Mouse (Mus musculus) CH12.LX (cell line): Measurements from ENCODE around the gene Lman2. TPM values are rescaled to one million over a fixed set of nuclear protein-coding genes. Genes with fewer than 3 reads are reported as not detected.

Experiments used
- DNase-seq: peaks from one replicate; pipeline ENCODE4 v3.0.0-alpha.2; 2013; ENCODE audit errors: extremely low read depth
- H3K27ac ChIP-seq: 2 replicates; pipeline ENCODE4 v1.5.1; 2012; ENCODE audit warnings: low read depth, mild to moderate bottlenecking, control low read depth, moderate library complexity; ENCODE audit not compliant: insufficient read depth
- H3K27me3 ChIP-seq: replicated peaks from 2 replicates; pipeline ENCODE3; 2012; ENCODE audit warnings: inconsistent platforms
- H3K36me3 ChIP-seq, 2 experiments: replicated peaks in 1 of 2; 2 replicates each; pipeline versions ENCODE3 to v1.6.1; 2012; ENCODE audit warnings: inconsistent platforms in 1 of 2, low read length in 1 of 2, mild to moderate bottlenecking in 1 of 2, mixed read lengths in 1 of 2, moderate library complexity in 1 of 2; ENCODE audit not compliant: control insufficient read depth in 1 of 2, insufficient read depth in 1 of 2
- H3K4me1 ChIP-seq, 2 experiments: 2 replicates each; pipeline ENCODE4 v1.6.1; 2012; ENCODE audit warnings: inconsistent platforms in 1 of 2, moderate library complexity in 1 of 2; ENCODE audit not compliant: insufficient read depth in 2 of 2, control insufficient read depth in 1 of 2
- H3K4me2 ChIP-seq: 2 replicates; pipeline ENCODE4 v1.6.1; 2012; ENCODE audit warnings: low read depth, mild to moderate bottlenecking, control low read depth; ENCODE audit not compliant: poor library complexity, insufficient read depth, severe bottlenecking
- H3K4me3 ChIP-seq, 3 experiments: fragments of 150-350 bp in 1 of 3; sonication (generic) in 1 of 3; replicated peaks in 1 of 3; 2 replicates each; pipeline versions ENCODE3 to v1.5.1; 2011 to 2012; ENCODE audit warnings: low read depth in 2 of 3, low read length in 2 of 3, mild to moderate bottlenecking in 2 of 3, moderate library complexity in 2 of 3, control low read depth in 1 of 3, improper control_type of control experiment in 1 of 3, inconsistent platforms in 1 of 3, mixed read lengths in 1 of 3; ENCODE audit not compliant: poor library complexity in 1 of 3
- H3K79me2 ChIP-seq: replicated peaks from 2 replicates; pipeline ENCODE4 v1.6.1; 2012; ENCODE audit warnings: mild to moderate bottlenecking, moderate library complexity; ENCODE audit not compliant: control insufficient read depth, poor library complexity, insufficient read depth, severe bottlenecking; ENCODE audit errors: extremely low read depth
- H3K9ac ChIP-seq: 2 replicates; pipeline ENCODE4 v1.6.1; 2012; ENCODE audit warnings: low read depth, mild to moderate bottlenecking, control low read depth, moderate library complexity; ENCODE audit not compliant: insufficient read depth
- H3K9me3 ChIP-seq: replicated peaks from 2 replicates; pipeline ENCODE3; 2012; ENCODE audit warnings: low read length, inconsistent platforms, mixed read lengths
- BHLHE40 ChIP-seq: IDR thresholded peaks from 2 replicates; pipeline ENCODE4 v1.6.1; 2011; ENCODE audit warnings: mild to moderate bottlenecking, low read depth, low read length, improper control_type of control experiment
- CTCF ChIP-seq, 2 experiments: IDR thresholded peaks in 1 of 2; conservative IDR thresholded peaks in 1 of 2; 2 replicates each; pipeline ENCODE4 v1.5.1; 2011 to 2012; ENCODE audit warnings: low read depth in 2 of 2, low read length in 2 of 2, improper control_type of control experiment in 1 of 2, inconsistent platforms in 1 of 2, mild to moderate bottlenecking in 1 of 2, moderate library complexity in 1 of 2
- E2F4 ChIP-seq: IDR thresholded peaks from 2 replicates; pipeline ENCODE4 v1.6.1; 2011; ENCODE audit warnings: low read depth, low read length, improper control_type of control experiment; ENCODE audit not compliant: insufficient replicate concordance
- ETS1 ChIP-seq: conservative IDR thresholded peaks from 2 replicates; pipeline ENCODE4 v1.6.1; 2012; ENCODE audit warnings: low read depth, mild to moderate bottlenecking, inconsistent platforms, low read length, improper control_type of control experiment, moderate library complexity
- HCFC1 ChIP-seq: IDR thresholded peaks from 2 replicates; pipeline ENCODE4 v1.6.1; 2012; ENCODE audit warnings: low read depth, mild to moderate bottlenecking, inconsistent platforms, low read length, improper control_type of control experiment
- KAT2A ChIP-seq: IDR thresholded peaks from 2 replicates; pipeline ENCODE4 v1.6.1; 2012; ENCODE audit warnings: low read length, improper control_type of control experiment, inconsistent platforms; ENCODE audit not compliant: insufficient replicate concordance
- MAX ChIP-seq: IDR thresholded peaks from 2 replicates; pipeline ENCODE4 v1.6.1; 2011; ENCODE audit warnings: low read length, improper control_type of control experiment
- MEF2A ChIP-seq: IDR thresholded peaks from 2 replicates; pipeline ENCODE4 v1.6.1; 2014; ENCODE audit warnings: low read depth, mild to moderate bottlenecking, inconsistent platforms, low read length, improper control_type of control experiment, borderline replicate concordance
- MXI1 ChIP-seq: IDR thresholded peaks from 2 replicates; pipeline ENCODE4 v1.6.1; 2011; ENCODE audit warnings: mild to moderate bottlenecking, low read depth, low read length, improper control_type of control experiment
- MYC ChIP-seq: IDR thresholded peaks from 2 replicates; pipeline ENCODE4 v1.6.1; 2011; ENCODE audit warnings: low read depth, mild to moderate bottlenecking, improper control_type of control experiment, low read length
- RAD21 ChIP-seq: IDR thresholded peaks from 2 replicates; pipeline ENCODE4 v1.6.1; 2011; ENCODE audit warnings: low read depth, mild to moderate bottlenecking, low read length, improper control_type of control experiment, moderate library complexity
- SMC3 ChIP-seq: IDR thresholded peaks from 2 replicates; pipeline ENCODE4 v1.6.1; 2011; ENCODE audit warnings: low read depth, low read length, improper control_type of control experiment
- ZC3H11A ChIP-seq: IDR thresholded peaks from 2 replicates; pipeline ENCODE4 v1.6.1; 2012; ENCODE audit warnings: low read depth, mild to moderate bottlenecking, inconsistent platforms, low read length, improper control_type of control experiment
- ZNF384 ChIP-seq: IDR thresholded peaks from 2 replicates; pipeline ENCODE4 v1.6.1; 2012; ENCODE audit warnings: low read depth, low read length, improper control_type of control experiment, inconsistent platforms
- dilution Hi-C: fragments of 300-500 bp; cut with MboI; formaldehyde crosslinking; loops from 2 replicates; pipeline ENCODE4 v1.14.3; 2020; ENCODE audit warnings: low sequenced_read_pairs; ENCODE audit not compliant: extremely low pct_unique_long_range_greater_than_20kb, extremely low pct_ligation_motif_present
- in situ Hi-C: fragments of 300-500 bp; cut with MboI; formaldehyde crosslinking; loops from 3 replicates; pipeline ENCODE4 v1.14.3; 2019; ENCODE audit warnings: low sequenced_read_pairs, low pct_ligation_motif_present, low pct_unique_long_range_greater_than_20kb, mixed read lengths
- polyA plus RNA-seq: library from polyadenylated mRNA; unstranded; fragments of >175 nt; gene quantifications from 2 replicates; pipeline ENCODE4 v1.2.1, GENCODE M21; 2012; ENCODE audit warnings: low read depth; ENCODE audit not compliant: insufficient read length
- total RNA-seq, 2 experiments: library from RNA; depleted of rRNA; stranded (reverse); fragments of 300-350 nt in 1 of 2; fragments of >200 nt in 1 of 2; gene quantifications; 2 replicates each; pipeline ENCODE4 v1.2.3; 2012 to 2014

Lman2 gene
- total and polyA plus RNA-seq, 3 experiments = 94.6 to 174 (median 126) TPM

DNA sequence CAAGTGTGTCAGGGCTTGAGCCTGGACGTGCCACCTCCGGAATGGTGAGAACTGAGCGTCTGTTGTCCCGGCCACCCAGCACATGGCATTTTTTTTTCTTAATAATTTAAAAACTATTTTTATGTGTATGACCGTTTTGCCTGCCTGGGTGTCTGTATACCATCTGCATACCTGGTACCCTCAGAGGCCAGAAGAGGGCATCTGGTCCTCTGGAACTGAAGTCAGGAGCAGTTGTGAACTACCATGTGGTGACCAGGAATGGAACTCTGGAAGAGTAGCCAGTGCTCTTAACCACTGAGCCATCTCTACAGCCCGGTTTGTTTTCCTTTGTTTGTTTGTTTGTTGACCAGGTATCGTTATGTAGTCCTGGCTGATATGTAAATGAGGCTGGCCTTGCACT lies 5.8 kb upstream of the Lman2 start:
- DNase-seq = no peak
- dilution Hi-C loops (no loop called here), in situ Hi-C loops (no loop called here)
- H3K4me2 ChIP-seq = no peak overlapping the region
- no peak overlapping the region for H3K4me3 ChIP-seq
- H3K27ac ChIP-seq = no peak overlapping the region
- no peak overlapping the region for H3K9ac ChIP-seq
- H3K27me3 ChIP-seq = no peaks in the 10 kb centered on the region
- H3K4me1 ChIP-seq = peaks cover 22 to 49% of the 10 kb centered on the region in 2 experiments
- H3K79me2 ChIP-seq = no peaks in the 10 kb centered on the region
- H3K9me3 ChIP-seq = no peaks in the 10 kb centered on the region
- H3K36me3 ChIP-seq = no peaks in the 10 kb centered on the region
- TF ChIP-seq SMC3 (peak; percentile 36), MXI1 (no peak), CTCF (conservative IDR thresholded peaks at IDR 0.05 in 1 of 2, IDR thresholded peaks at IDR 0.05 in 1 of 2; ENCODE audit: low read depth in 2 of 2, low read length in 2 of 2) (peak in 1 of 2 experiments; percentile 59; a peak in 2 of 4 replicates), RAD21 (peak; percentile 42), MYC (0 out of 2 replicates have a peak, but pooled peaks have one; percentile 30)
- TF ChIP-seq, all 38 proteins: peak for 4

DNA sequence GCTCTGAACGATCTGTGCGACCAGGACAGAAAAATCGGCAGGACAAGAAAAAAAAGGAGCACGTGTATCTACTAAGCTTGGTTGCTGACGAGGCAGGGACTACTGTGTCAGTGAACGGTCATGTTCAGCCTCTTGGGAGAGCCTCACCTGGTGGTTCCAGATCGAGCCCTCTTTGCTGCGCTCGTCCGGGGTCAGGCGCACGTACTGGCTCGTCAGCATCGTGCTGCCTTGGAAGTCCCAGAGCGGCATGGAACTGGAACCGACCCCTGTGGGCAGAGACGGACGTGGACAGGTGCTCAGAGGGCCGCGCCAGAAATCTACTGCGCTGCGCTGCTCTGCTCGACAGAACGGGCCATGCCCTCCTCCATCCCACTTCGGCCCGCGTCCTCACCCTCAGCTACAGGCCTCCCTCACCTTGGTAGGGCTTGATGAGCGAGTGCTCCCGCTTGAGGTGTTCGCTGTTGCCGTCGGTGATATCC lies 570 bp downstream of the Lman2 start:
- Histone ChIP-seq H3K9ac (peak overlapping the region; percentile 93), H3K4me2 (peak overlapping the region; percentile 84), H3K27ac (peak overlapping the region; percentile 51), H3K9me3 (no peaks in the 10 kb centered on the region), H3K79me2 (peaks cover 53% of the 10 kb centered on the region), H3K27me3 (no peaks in the 10 kb centered on the region), H3K4me1 (peaks cover 8 to 47% of the 10 kb centered on the region in 2 experiments), H3K4me3 (peak overlapping the region; percentile 92 to 100 (median 93))
- dilution Hi-C loops (no loop called here), in situ Hi-C loops (no loop called here)
- DNase-seq = no peak
- TF ChIP-seq KAT2A (no peak), E2F4 (no peak), ZC3H11A (no peak), MYC (peak; percentile 73), MXI1 (peak; percentile 20; the same call in 1 of the 2 replicates), ETS1 (no peak), BHLHE40 (no peak), HCFC1 (no peak), MAX (peak; percentile 85), SMC3 (no peak), ZNF384 (no peak), CTCF (conservative IDR thresholded peaks at IDR 0.05 in 1 of 2, IDR thresholded peaks at IDR 0.05 in 1 of 2; ENCODE audit: low read depth in 2 of 2, low read length in 2 of 2) (no peak), MEF2A (no peak)
- TF ChIP-seq, all 38 proteins: peak for 3
- H3K36me3 ChIP-seq = peaks cover 25 to 40% of the 10 kb centered on the region in 2 experiments
